Mouse (Mus musculus): ENCODE measurements at regions not wholly inside any gene's neighbourhood (a gene's known extent, or its start where the extent isn't known, plus 50 kb on each side); places are given as distances from the start of the nearest gene placed in this dataset.

GRCm38 (mm10) chr13:59956441-59956840 is 133.5 kb upstream of the Tut7 start:
- no peaks in the 10 kb centered on the region; the same call in 1 of the 2 replicates for H3K9me3 ChIP-seq (replicated peaks)
- no peaks in the 10 kb centered on the region for H3K4me1 ChIP-seq (replicated peaks)
- no peaks in the 10 kb centered on the region for H3K36me3 ChIP-seq
- H3K4me2 ChIP-seq: no peak overlapping the region
- no peaks in the 10 kb centered on the region for H3K27me3 ChIP-seq (replicated peaks)
- WGBS: 70% methylated on average over 2 of the region's 2 CpGs
- H3K27ac ChIP-seq (ENCODE audit: poor library complexity, severe bottlenecking): no peak overlapping the region
- H3K9ac ChIP-seq: no peak overlapping the region
- no peak overlapping the region for H3K4me3 ChIP-seq
- ATAC-seq (ENCODE audit: insufficient number of reproducible peaks, low FRiP score): no peak

- no peak for ATAC-seq (ENCODE audit: insufficient number of reproducible peaks, low FRiP score)
- H3K9me3 ChIP-seq (replicated peaks): no peaks in the 10 kb centered on the region
- 52% methylated on average over 4 of the region's 4 CpGs for WGBS
- no peak overlapping the region for H3K27ac ChIP-seq (ENCODE audit: poor library complexity, severe bottlenecking)
- H3K4me2 ChIP-seq: no peak overlapping the region
- no peak overlapping the region for H3K4me3 ChIP-seq
- H3K9ac ChIP-seq: no peak overlapping the region
- H3K36me3 ChIP-seq: no peaks in the 10 kb centered on the region
- H3K27me3 ChIP-seq (replicated peaks): no peaks in the 10 kb centered on the region
- peaks cover 12% of the 10 kb centered on the region for H3K4me1 ChIP-seq (replicated peaks)
Measured at GRCm38 (mm10) chr13:59952809-59953208, 129.9 kb upstream of the Tut7 start.

GRCm38 (mm10) chr13:59952116-59952515 is 129.2 kb upstream of the Tut7 start:
- 64% methylated on average over 3 of the region's 3 CpGs for WGBS
- Histone ChIP-seq H3K4me1 (replicated peaks) (peaks cover 12% of the 10 kb centered on the region), H3K9ac (no peak overlapping the region), H3K27me3 (replicated peaks) (no peaks in the 10 kb centered on the region), H3K27ac (ENCODE audit: poor library complexity, severe bottlenecking) (no peak overlapping the region), H3K36me3 (no peaks in the 10 kb centered on the region), H3K9me3 (replicated peaks) (no peaks in the 10 kb centered on the region), H3K4me3 (no peak overlapping the region), H3K4me2 (no peak overlapping the region)
- ATAC-seq (ENCODE audit: insufficient number of reproducible peaks, low FRiP score): no peak

- ATAC-seq (ENCODE audit: insufficient number of reproducible peaks, low FRiP score): no peak
- H3K4me2 ChIP-seq: no peak overlapping the region
- WGBS: 77% methylated on average over 3 of the region's 3 CpGs
Measured at GRCm38 (mm10) chr13:59950281-59950680, 127.3 kb upstream of the Tut7 start.

DNA sequence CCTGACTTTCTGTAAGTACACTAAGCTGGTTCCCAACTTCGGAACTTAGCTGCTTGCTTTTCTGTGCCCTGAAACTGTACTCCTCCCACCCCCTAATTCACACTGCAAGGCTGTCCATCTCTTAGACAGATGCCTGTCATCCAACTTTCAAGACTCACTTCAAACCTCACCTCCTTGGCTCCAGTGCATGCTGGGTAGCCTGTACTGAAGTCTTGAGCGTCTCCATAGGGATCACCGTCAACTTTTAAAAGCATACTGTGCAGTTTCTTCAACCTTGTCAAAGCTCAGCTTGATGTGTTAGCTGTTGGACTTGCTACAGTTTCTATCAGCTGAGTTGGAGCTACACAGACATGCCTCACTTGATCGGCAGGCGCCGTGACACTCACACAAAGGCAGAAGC is 126.5 kb upstream of the Tut7 start:
- Histone ChIP-seq H3K36me3 (no peaks in the 10 kb centered on the region), H3K4me1 (replicated peaks) (peaks cover 12% of the 10 kb centered on the region), H3K27ac (ENCODE audit: poor library complexity, severe bottlenecking) (peak overlapping the region; percentile 13; the same call in 1 of the 2 replicates), H3K9me3 (replicated peaks) (no peaks in the 10 kb centered on the region), H3K4me3 (no peak overlapping the region), H3K9ac (no peak overlapping the region), H3K27me3 (replicated peaks) (no peaks in the 10 kb centered on the region), H3K4me2 (no peak overlapping the region)
- no peak for ATAC-seq (ENCODE audit: insufficient number of reproducible peaks, low FRiP score)
- WGBS: 74% methylated on average over 6 of the region's 6 CpGs

More at GRCm38 (mm10) chr13:59950281-59950680, 127.3 kb upstream of the Tut7 start:
- H3K4me1 ChIP-seq (replicated peaks): peaks cover 12% of the 10 kb centered on the region
- no peak overlapping the region for H3K4me3 ChIP-seq
- H3K9me3 ChIP-seq (replicated peaks): no peaks in the 10 kb centered on the region
- H3K27ac ChIP-seq (ENCODE audit: poor library complexity, severe bottlenecking): no peak overlapping the region
- no peaks in the 10 kb centered on the region for H3K36me3 ChIP-seq
- H3K27me3 ChIP-seq (replicated peaks): no peaks in the 10 kb centered on the region
- H3K9ac ChIP-seq: no peak overlapping the region

GRCm38 (mm10) chr13:59948496-59949138 is 125.7 kb upstream of the Tut7 start:
- WGBS: 51% methylated on average over 15 of the region's 15 CpGs
- no peaks in the 10 kb centered on the region for H3K9me3 ChIP-seq (replicated peaks)
- H3K36me3 ChIP-seq: no peaks in the 10 kb centered on the region
- no peak overlapping the region for H3K9ac ChIP-seq
- no peaks in the 10 kb centered on the region for H3K27me3 ChIP-seq (replicated peaks)
- ATAC-seq (ENCODE audit: insufficient number of reproducible peaks, low FRiP score): peak; percentile 45; the same call in 1 of the 2 replicates
- H3K27ac ChIP-seq (ENCODE audit: poor library complexity, severe bottlenecking): no peak overlapping the region
- peak overlapping the region; percentile 50 for H3K4me2 ChIP-seq
- H3K4me1 ChIP-seq (replicated peaks): peaks cover 12% of the 10 kb centered on the region
- no peak overlapping the region for H3K4me3 ChIP-seq

DNA sequence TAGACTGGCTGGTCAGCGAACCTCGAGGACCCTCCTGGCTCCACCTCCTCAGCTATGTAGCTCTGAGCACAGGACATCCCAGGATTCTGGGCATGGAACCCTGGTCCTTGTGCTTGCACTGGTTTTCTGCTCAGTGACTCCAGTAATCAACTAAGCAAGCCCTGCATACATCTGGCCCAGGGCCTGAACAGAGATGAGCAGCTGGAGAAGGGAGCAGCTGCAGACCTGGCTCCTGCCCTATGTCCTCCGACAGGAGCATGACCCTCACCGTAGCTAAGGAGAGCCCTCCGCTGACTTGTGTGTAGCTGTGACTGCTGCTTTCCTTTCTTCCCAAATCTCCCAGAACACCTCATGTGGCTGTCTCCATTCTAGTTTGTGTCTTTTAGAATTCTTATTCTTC is 124.5 kb upstream of the Tut7 start:
- WGBS: 68% methylated on average over 5 of the region's 5 CpGs
- no peak for ATAC-seq (ENCODE audit: insufficient number of reproducible peaks, low FRiP score)
- no peaks in the 10 kb centered on the region for H3K9me3 ChIP-seq (replicated peaks)
- no peaks in the 10 kb centered on the region for H3K36me3 ChIP-seq
- H3K9ac ChIP-seq: no peak overlapping the region
- no peaks in the 10 kb centered on the region for H3K27me3 ChIP-seq (replicated peaks)
- no peak overlapping the region for H3K27ac ChIP-seq (ENCODE audit: poor library complexity, severe bottlenecking)
- peaks cover 12% of the 10 kb centered on the region for H3K4me1 ChIP-seq (replicated peaks)
- no peak overlapping the region for H3K4me2 ChIP-seq
- no peak overlapping the region for H3K4me3 ChIP-seq

DNA sequence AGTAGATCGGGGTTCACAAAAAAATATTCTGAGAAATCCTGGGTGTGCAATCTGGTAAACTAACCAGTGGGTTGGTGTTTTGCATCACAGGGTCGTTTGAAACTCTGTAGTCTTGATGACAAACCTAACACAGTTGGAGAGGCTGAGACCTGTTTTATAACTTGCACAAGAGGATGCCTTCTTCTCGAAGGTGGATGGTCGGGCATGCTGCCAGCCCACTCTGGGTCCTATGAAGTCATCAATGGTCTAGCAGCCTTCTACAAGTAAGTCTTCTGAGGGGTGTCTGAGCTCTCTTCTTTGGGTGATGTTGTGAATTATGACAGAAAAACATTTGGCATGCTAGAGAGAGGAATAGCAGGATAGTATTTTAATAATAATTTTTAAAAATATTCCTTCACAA is 123.6 kb upstream of the Tut7 start:
- H3K9ac ChIP-seq: no peak overlapping the region
- ATAC-seq (ENCODE audit: insufficient number of reproducible peaks, low FRiP score): no peak
- 0 out of 2 replicates have a peak, but pooled peaks cover under 1% of the 10 kb centered on the region for H3K27me3 ChIP-seq (replicated peaks)
- 63% methylated on average over 4 of the region's 4 CpGs for WGBS
- H3K4me3 ChIP-seq: no peak overlapping the region
- no peak overlapping the region for H3K4me2 ChIP-seq
- peaks cover 12% of the 10 kb centered on the region for H3K4me1 ChIP-seq (replicated peaks)
- H3K27ac ChIP-seq (ENCODE audit: poor library complexity, severe bottlenecking): no peak overlapping the region
- no peaks in the 10 kb centered on the region for H3K9me3 ChIP-seq (replicated peaks)
- H3K36me3 ChIP-seq: no peaks in the 10 kb centered on the region

DNA sequence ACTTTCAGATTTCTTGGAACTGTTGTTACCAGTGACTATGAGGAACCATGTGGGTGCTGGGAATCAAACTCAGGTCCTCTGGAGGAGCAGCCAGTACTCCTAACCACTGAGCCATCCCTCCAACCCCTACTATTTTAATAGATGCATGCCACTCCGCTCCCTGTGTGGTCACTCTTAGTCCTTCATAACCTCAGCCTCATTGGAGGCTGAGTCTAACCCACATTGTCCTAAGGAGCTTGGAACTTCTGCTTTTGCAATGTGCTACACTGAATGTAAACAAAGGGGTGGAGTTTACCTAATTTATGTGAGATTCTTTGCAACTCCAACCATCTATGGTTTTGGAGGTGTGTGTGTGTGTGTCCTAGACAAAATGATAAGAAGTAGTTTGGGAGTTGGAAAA is 122.7 kb upstream of the Tut7 start:
- H3K36me3 ChIP-seq: no peaks in the 10 kb centered on the region
- H3K9ac ChIP-seq: no peak overlapping the region
- peaks cover 20% of the 10 kb centered on the region for H3K4me1 ChIP-seq (replicated peaks)
- H3K4me2 ChIP-seq: no peak overlapping the region
- ATAC-seq (ENCODE audit: insufficient number of reproducible peaks, low FRiP score): no peak
- H3K4me3 ChIP-seq: no peak overlapping the region
- H3K27ac ChIP-seq (ENCODE audit: poor library complexity, severe bottlenecking): no peak overlapping the region
- WGBS: 72% methylated on average over 1 of the region's 1 CpGs
- H3K27me3 ChIP-seq (replicated peaks): 0 out of 2 replicates have a peak, but pooled peaks cover 4% of the 10 kb centered on the region
- no peaks in the 10 kb centered on the region for H3K9me3 ChIP-seq (replicated peaks)

GRCm38 (mm10) chr13:59943602-59944140 is 120.7 kb upstream of the Tut7 start:
- 49% methylated on average over 5 of the region's 5 CpGs for WGBS
- H3K27me3 ChIP-seq (replicated peaks): peaks cover 17% of the 10 kb centered on the region
- no peaks in the 10 kb centered on the region for H3K9me3 ChIP-seq (replicated peaks)
- no peaks in the 10 kb centered on the region for H3K36me3 ChIP-seq
- peaks cover 11% of the 10 kb centered on the region for H3K4me1 ChIP-seq (replicated peaks)
- no peak overlapping the region for H3K4me3 ChIP-seq
- H3K4me2 ChIP-seq: no peak overlapping the region
- no peak overlapping the region for H3K27ac ChIP-seq (ENCODE audit: poor library complexity, severe bottlenecking)
- ATAC-seq (ENCODE audit: insufficient number of reproducible peaks, low FRiP score): no peak
- H3K9ac ChIP-seq: no peak overlapping the region

- peaks cover 17% of the 10 kb centered on the region for H3K27me3 ChIP-seq (replicated peaks)
- no peaks in the 10 kb centered on the region for H3K36me3 ChIP-seq
- H3K4me3 ChIP-seq: no peak overlapping the region
- H3K9me3 ChIP-seq (replicated peaks): no peaks in the 10 kb centered on the region
- 83% methylated on average over 3 of the region's 3 CpGs for WGBS
- H3K27ac ChIP-seq (ENCODE audit: poor library complexity, severe bottlenecking): no peak overlapping the region
- peaks cover 7% of the 10 kb centered on the region; the same call in 1 of the 2 replicates for H3K4me1 ChIP-seq (replicated peaks)
- ATAC-seq (ENCODE audit: insufficient number of reproducible peaks, low FRiP score): no peak
- H3K4me2 ChIP-seq: no peak overlapping the region
- no peak overlapping the region for H3K9ac ChIP-seq
Measured at GRCm38 (mm10) chr13:59943020-59943419, 120.1 kb upstream of the Tut7 start.
